ENCODE assay signal across 11 mouse cellular contexts in the genomic region with DNA sequence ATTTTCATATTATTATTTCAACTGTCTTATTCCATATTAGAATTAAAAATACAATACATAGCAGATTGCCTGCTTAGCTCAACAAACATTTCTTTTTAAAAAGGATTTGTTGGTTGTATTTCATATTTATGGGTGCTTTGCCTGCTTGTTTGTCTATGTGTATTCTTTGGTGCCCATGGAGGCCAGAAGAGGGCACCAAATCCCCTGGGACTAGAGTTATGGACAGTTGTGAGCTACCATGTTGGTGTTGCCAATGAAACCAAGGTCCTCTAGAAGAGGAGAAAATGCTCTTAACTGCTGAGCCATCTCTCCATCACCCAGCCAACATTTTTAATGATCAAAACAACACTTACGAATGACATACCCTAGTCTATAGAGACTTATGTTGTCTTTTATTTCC.
DNase-seq lines count a peak whose midpoint lies in the region; ATAC-seq and TF ChIP-seq lines count a peak whose summit lies in the region.
"Had no signal": no experiment of that assay in that cellular context is flagged by ENCODE, and none has a peak within 500 bp of the region (broad histone marks: within the 10 kb centered on the region; RNA-seq: fewer than 3 reads in every experiment).

No protein-coding gene starts in this region.

- no peaks in the 10 kb centered on the region for H3K79me2 ChIP-seq in heart, adult 2 months (replicated peaks; ENCODE audit: control insufficient read depth, insufficient read depth, low read length)

- no peak overlapping the region for H3K27ac ChIP-seq in heart, adult 2 months
- no peak overlapping the region for H3K27ac ChIP-seq in heart, embryonic 11.5 days (ENCODE audit: low read depth, low read length)
- no peak overlapping the region for H3K27ac ChIP-seq in spleen, adult 2 months (ENCODE audit: insufficient read depth, low read length)
- H3K27ac ChIP-seq: forebrain, embryonic 15.5 days; intestine, embryonic 15.5 days; midbrain, embryonic 12.5 days had no signal

- TF ChIP-seq CTCF in heart, adult 2 months (IDR thresholded peaks at IDR 0.05): peak; percentile 60
- TF ChIP-seq CTCF in spleen, adult 2 months (IDR thresholded peaks at IDR 0.05; ENCODE audit: extremely low read depth, insufficient read depth, insufficient read length, insufficient replicate concordance): peak; percentile 10; the same call in 1 of the 2 replicates

- 96% methylated on average over 1 of the region's 1 CpGs for WGBS in heart, adult 2 months
- 88% methylated on average over 1 of the region's 1 CpGs for WGBS in heart, embryonic 11.5 days (ENCODE audit: insufficient replicate concordance)
- 93% methylated on average over 1 of the region's 1 CpGs for WGBS in spleen, adult 2 months

- intact Hi-C loops in heart, adult 2 months (cut with DNase I): loop anchor here (10.0 kb wide), 1 partner anchor 238 kb away; no protein-coding TSS in a partner anchor

- H3K4me1 ChIP-seq in heart, adult 2 months (ENCODE audit: control insufficient read depth, insufficient read depth, low read length): no peaks in the 10 kb centered on the region
- H3K4me1 ChIP-seq in heart, embryonic 11.5 days (ENCODE audit: control insufficient read depth, insufficient read depth, low read length): no peaks in the 10 kb centered on the region
- no peaks in the 10 kb centered on the region for H3K4me1 ChIP-seq in spleen, adult 2 months (ENCODE audit: control insufficient read depth, insufficient read depth, insufficient read length)
- H3K4me1 ChIP-seq: forebrain, embryonic 15.5 days; intestine, embryonic 15.5 days; midbrain, embryonic 12.5 days had no signal

- no peaks in the 10 kb centered on the region for H3K27me3 ChIP-seq in heart, adult 2 months (ENCODE audit: control insufficient read depth, insufficient read depth, low read length)
- no peaks in the 10 kb centered on the region for H3K27me3 ChIP-seq in heart, embryonic 11.5 days (ENCODE audit: control insufficient read depth, insufficient read depth, low read length)
- H3K27me3 ChIP-seq in spleen, adult 2 months (ENCODE audit: control insufficient read depth, insufficient read depth, low read length): no peaks in the 10 kb centered on the region
- H3K27me3 ChIP-seq: forebrain, embryonic 15.5 days; intestine, embryonic 15.5 days; midbrain, embryonic 12.5 days had no signal

- no peak for DNase-seq in heart, adult 2 months
- DNase-seq in spleen, adult 2 months (ENCODE audit: low read depth in 1 of 2, low spot score in 2 of 2): no peak
- DNase-seq in spleen, adult 18-20 months: no peak
- peak; percentile 7 for DNase-seq in embryo, embryonic 9.5 days (ENCODE audit: extremely low spot score)
- peak; percentile 28 to 35 for DNase-seq in thymus, postnatal 36 days
- no peak for DNase-seq in frontal cortex, postnatal 36 days (ENCODE audit: low spot score in 2 of 2)

- no peak for TF ChIP-seq POLR2A in heart, adult 2 months (IDR thresholded peaks at IDR 0.05; ENCODE audit: insufficient read depth, low read depth, low read length)
- no peak for TF ChIP-seq POLR2A in spleen, adult 2 months (IDR thresholded peaks at IDR 0.05; ENCODE audit: low read depth, low read length)

- H3K9ac ChIP-seq in heart, adult 2 months (ENCODE audit: low read depth, low read length): no peak overlapping the region
- no peak overlapping the region for H3K9ac ChIP-seq in heart, embryonic 11.5 days (ENCODE audit: low read depth, low read length)
- H3K9ac ChIP-seq: forebrain, embryonic 15.5 days; intestine, embryonic 15.5 days; midbrain, embryonic 12.5 days had no signal

- H3K4me2 ChIP-seq in heart, embryonic 11.5 days: no peak overlapping the region
- H3K4me2 ChIP-seq: forebrain, embryonic 15.5 days; intestine, embryonic 15.5 days; midbrain, embryonic 12.5 days had no signal

- TF ChIP-seq EP300 in heart, adult 2 months (IDR thresholded peaks at IDR 0.05; ENCODE audit: insufficient read depth, low read depth, low read length): no peak

- no peak for ATAC-seq in heart, embryonic 11.5 days (replicated peaks; ENCODE audit: insufficient number of reproducible peaks, low FRiP score, low TSS enrichment)
- no peak for ATAC-seq in activated CD4-positive, CD25-positive, alpha-beta regulatory T cell, adult 4 months
- ATAC-seq: forebrain, embryonic 15.5 days; intestine, embryonic 15.5 days had no signal

- H3K36me3 ChIP-seq in heart, adult 2 months (ENCODE audit: control insufficient read depth, insufficient read depth, low read length): no peaks in the 10 kb centered on the region
- H3K36me3 ChIP-seq in heart, embryonic 11.5 days (ENCODE audit: control insufficient read depth, insufficient read depth, low read length): no peaks in the 10 kb centered on the region
- H3K36me3 ChIP-seq in spleen, adult 2 months (ENCODE audit: control insufficient read depth, insufficient read depth, low read length): peaks cover 1% of the 10 kb centered on the region; the same call in 1 of the 2 replicates
- H3K36me3 ChIP-seq: forebrain, embryonic 15.5 days; intestine, embryonic 15.5 days; midbrain, embryonic 12.5 days had no signal

- no peak overlapping the region for H3K4me3 ChIP-seq in heart, adult 2 months
- H3K4me3 ChIP-seq in heart, embryonic 11.5 days (ENCODE audit: low read depth, low read length): no peak overlapping the region
- no peak overlapping the region for H3K4me3 ChIP-seq in spleen, adult 2 months (ENCODE audit: extremely low read depth, insufficient read depth, insufficient read length)
- H3K4me3 ChIP-seq: forebrain, embryonic 15.5 days; intestine, embryonic 15.5 days; midbrain, embryonic 12.5 days had no signal

- H3K9me3 ChIP-seq in heart, embryonic 11.5 days (replicated peaks; ENCODE audit: control insufficient read depth, low read length): no peaks in the 10 kb centered on the region
- H3K9me3 ChIP-seq: forebrain, embryonic 15.5 days; intestine, embryonic 15.5 days; midbrain, embryonic 12.5 days had no signal

Comparison
In these comparisons a context has a peak if more than half of its experiments do, and no peak if none do; other contexts are left out.
1. DNase-seq: peak in embryo, embryonic 9.5 days (single experiment) and thymus, postnatal 36 days (2 of 2); none in heart, adult 2 months (0 of 2), spleen, adult 2 months (0 of 2), spleen, adult 18-20 months (0 of 2) and frontal cortex, postnatal 36 days (0 of 2).